Mouse (Mus musculus) layer of hippocampus, postnatal 25 days (tissue): ENCODE measurements around the gene Dusp23. TPM values are rescaled to one million over a fixed set of nuclear protein-coding genes. Genes with fewer than 3 reads are reported as not detected.

Experiments used
- total RNA-seq, 2 experiments: library from RNA; stranded (reverse); gene quantifications; 2 replicates each; pipeline ENCODE4 v1.2.3; 2021

The Dusp23 gene
- total RNA-seq, 2 experiments from 2014 or later = 6.8 to 8.8 TPM

Other genes starting within 250 kb of the Dusp23 start
- not detected for gene Slamf9, start 157.6 kb downstream of the Dusp23 start, total RNA-seq
- 1 to 10 TPM; 5.6 to 8.2 TPM for gene Igsf9, start 151.2 kb downstream of the Dusp23 start, total RNA-seq
- gene Tagln2, start 132.9 kb downstream of the Dusp23 start, total RNA-seq = 10 to 100 TPM; 10.4 to 12.1 TPM
- 1 to 10 TPM; 3.1 to 3.9 TPM for gene Cfap45, start 112.2 kb downstream of the Dusp23 start, total RNA-seq
- under 1 TPM; 0.39 to 0.56 TPM for gene Vsig8, start 77.0 kb downstream of the Dusp23 start, total RNA-seq
- not detected for gene Slamf8, start 42.4 kb downstream of the Dusp23 start, total RNA-seq
- not detected for gene Fcrl6, start 30.4 kb downstream of the Dusp23 start, total RNA-seq
- gene Crp, start 65.1 kb upstream of the Dusp23 start, total RNA-seq = not detected